Mouse (Mus musculus) heart, postnatal 0 days (tissue): ENCODE results near the gene Atg4d.

Experiments used
- CTCF ChIP-seq: IDR thresholded peaks from 2 replicates; pipeline ENCODE4 v1.5.1; 2016; ENCODE audit warnings: antibody characterized with exemption, control low read depth, low read depth
- EP300 ChIP-seq: IDR thresholded peaks from 2 replicates; pipeline ENCODE4 v1.6.1; 2016; ENCODE audit warnings: antibody characterized with exemption, low read depth

DNA sequence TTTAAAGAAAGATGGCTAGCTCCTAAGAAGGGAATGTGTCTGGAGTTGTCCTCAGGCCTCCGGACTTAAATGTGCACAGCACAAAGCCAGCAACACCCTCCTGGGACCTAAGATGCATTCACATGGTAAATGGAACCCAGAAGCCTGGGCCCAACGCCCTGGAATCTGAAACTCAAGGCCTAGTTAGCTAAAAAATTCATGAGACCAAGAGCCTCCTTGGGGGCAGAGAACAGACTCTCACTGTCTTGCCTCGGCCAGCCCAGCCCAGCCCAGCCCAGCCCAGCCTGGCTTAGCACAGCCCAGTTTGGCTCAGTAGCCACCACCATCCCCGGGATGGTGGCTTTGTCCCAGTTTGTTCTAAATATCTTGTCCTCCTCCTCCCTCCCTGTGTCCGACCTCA, 50.3 kb downstream of the Atg4d start:
- TF ChIP-seq CTCF (no peak), EP300 (no peak)
